Mouse (Mus musculus) lung, embryonic 16.5 days (tissue): ENCODE results near the gene Osbpl5. TPM values are rescaled to one million over a fixed set of nuclear protein-coding genes. Genes with fewer than 3 reads are reported as not detected.

ENCODE experiments used
- ATAC-seq: fragments of 200-750 bp; cut with Nextera tagmentation; 2 replicates; pipeline ENCODE4 v1.8.0; 2017; ENCODE audit warnings: low read depth, mild to moderate bottlenecking, moderate library complexity
- H3K27ac ChIP-seq: fragments of 300-500 bp; sonication (generic); 2 replicates; pipeline ENCODE4 v1.5.1; 2014; ENCODE audit warnings: mild to moderate bottlenecking, control low read depth, low read length
- H3K27me3 ChIP-seq: fragments of 300-500 bp; sonication (generic); 2 replicates; pipeline ENCODE4 v1.6.1; 2014; ENCODE audit warnings: low read depth, low read length, mixed read lengths; ENCODE audit not compliant: control insufficient read depth, insufficient read depth
- H3K36me3 ChIP-seq: fragments of 300-500 bp; sonication (generic); 2 replicates; pipeline ENCODE4 v1.6.1; 2014; ENCODE audit warnings: low read length; ENCODE audit not compliant: control insufficient read depth, insufficient read depth
- H3K4me1 ChIP-seq: fragments of 300-500 bp; sonication (generic); replicated peaks from 2 replicates; pipeline ENCODE4 v1.6.1; 2014; ENCODE audit warnings: low read length, mixed read lengths; ENCODE audit not compliant: control insufficient read depth, insufficient read depth
- H3K4me2 ChIP-seq: fragments of 300-500 bp; sonication (generic); 2 replicates; pipeline ENCODE4 v1.6.1; 2014; ENCODE audit warnings: low read depth, low read length, control low read depth
- H3K4me3 ChIP-seq: fragments of 300-500 bp; sonication (generic); 2 replicates; pipeline ENCODE4 v1.5.1; 2014; ENCODE audit warnings: mild to moderate bottlenecking, low read length, control low read depth
- H3K9ac ChIP-seq: fragments of 300-500 bp; sonication (generic); 2 replicates; pipeline ENCODE4 v1.6.1; 2014; ENCODE audit warnings: low read length, control low read depth
- H3K9me3 ChIP-seq: fragments of 300-500 bp; sonication (generic); 2 replicates; pipeline ENCODE4 v1.6.1; 2016; ENCODE audit warnings: low read length; ENCODE audit not compliant: control insufficient read depth
- WGBS: fragments of 180-500 bp; shearing (Covaris S2); extraction: QIAGEN DNeasy Blood & Tissue Kit; methylation state at CpG from one replicate; pipeline ENCODE4 v1.1.7; 2014; 5-methylcytosine and 5-hydroxymethylcytosine counted together
- polyA plus RNA-seq: library from polyadenylated mRNA; unstranded; fragments of >200 nt; fragmentation: Nextera tagmentation; extraction: Ambion mirVana; gene quantifications from 2 replicates; pipeline ENCODE4 v1.2.1, GENCODE M21; 2015

The Osbpl5 gene
- polyA plus RNA-seq, 1 experiment from 2014 or later: 45.5 TPM

DNA sequence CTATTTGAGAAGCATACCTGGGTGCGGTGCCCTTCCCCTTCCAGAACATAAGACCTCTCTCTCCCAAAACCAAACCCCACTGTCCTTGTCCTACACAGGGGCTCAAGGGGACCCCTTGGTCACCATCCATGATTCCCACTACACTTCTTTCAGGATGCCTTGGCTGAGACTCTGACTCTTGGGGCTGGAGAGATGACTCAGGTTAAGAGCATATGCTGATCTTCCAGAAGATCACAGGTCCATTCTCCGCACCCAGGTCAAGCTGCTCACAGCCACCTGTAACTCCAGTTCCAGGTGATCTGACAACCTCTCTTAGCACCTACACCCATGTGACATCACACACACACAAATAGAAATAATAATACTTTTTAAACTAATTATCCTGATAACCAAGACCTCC is 16.1 kb downstream of the Osbpl5 start:
- peak; percentile 6; the same call in 1 of the 2 replicates for ATAC-seq
- H3K4me3 ChIP-seq: peak overlapping the region; percentile 77
- peak overlapping the region; percentile 87 for H3K4me2 ChIP-seq
- H3K9ac ChIP-seq: peak overlapping the region; percentile 93
- 24% methylated on average over 2 of the region's 2 CpGs for WGBS
- no peaks in the 10 kb centered on the region for H3K9me3 ChIP-seq
- no peaks in the 10 kb centered on the region for H3K27me3 ChIP-seq
- H3K4me1 ChIP-seq: peaks cover 27% of the 10 kb centered on the region
- no peak overlapping the region; the same call in 1 of the 2 replicates for H3K27ac ChIP-seq
- no peaks in the 10 kb centered on the region for H3K36me3 ChIP-seq

DNA sequence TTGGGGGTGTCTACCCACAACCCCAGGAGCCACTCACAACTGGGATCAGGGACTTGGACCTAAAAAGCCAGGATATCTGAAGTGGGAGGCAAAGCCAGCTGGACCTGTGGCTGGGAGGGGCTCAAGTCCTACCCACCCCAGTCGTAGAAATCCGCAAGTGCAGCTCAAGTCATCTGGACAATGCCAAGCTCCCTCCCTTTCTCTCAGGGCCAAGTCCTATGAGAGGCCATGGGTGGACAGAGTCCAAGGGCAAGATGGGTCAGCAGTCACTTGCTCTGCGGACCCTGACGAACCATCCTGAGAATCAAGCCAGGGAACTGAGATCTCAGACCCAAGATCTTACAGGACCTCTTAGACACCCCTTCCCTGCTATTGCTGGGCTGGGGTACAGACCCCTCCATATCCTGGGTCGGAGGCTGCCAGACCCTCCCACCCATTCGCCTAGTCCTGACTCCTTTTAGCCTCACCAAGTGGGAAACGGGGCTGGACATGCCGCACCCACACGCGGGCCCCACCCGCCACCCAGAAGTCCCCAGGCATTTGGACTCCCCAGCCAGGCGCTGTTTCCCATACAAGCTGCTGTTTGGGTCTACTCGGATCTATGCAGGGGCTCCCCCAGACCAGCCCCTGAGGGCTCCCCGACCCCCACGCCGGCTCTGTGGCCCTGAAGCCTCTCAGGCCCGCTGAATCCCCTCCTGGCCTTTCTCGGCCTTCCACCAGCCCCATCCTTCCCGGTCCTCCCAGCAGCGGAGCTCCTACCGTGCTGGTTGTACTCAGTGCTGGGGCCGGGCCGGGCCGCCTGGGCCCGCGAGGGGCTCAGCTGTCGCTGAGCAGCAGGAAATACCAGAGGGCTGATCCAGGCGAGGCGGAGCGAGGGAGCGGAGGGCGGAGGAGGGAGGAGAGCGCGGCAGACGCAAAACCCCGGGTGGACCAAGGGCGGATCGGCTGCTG is 17.0 kb downstream of the Osbpl5 start:
- Histone ChIP-seq H3K9ac (peak overlapping the region; percentile 93), H3K4me1 (peaks cover 27% of the 10 kb centered on the region), H3K27ac (peak overlapping the region; percentile 95), H3K36me3 (no peaks in the 10 kb centered on the region), H3K9me3 (no peaks in the 10 kb centered on the region), H3K4me2 (peak overlapping the region; percentile 87), H3K4me3 (peak overlapping the region; percentile 77), H3K27me3 (no peaks in the 10 kb centered on the region)
- 2% methylated on average over 38 of the region's 38 CpGs for WGBS
- peak; percentile 96 for ATAC-seq

GRCm38 (mm10) chr7:143738601-143739006 is 18.2 kb downstream of the Osbpl5 start:
- peak; percentile 21 for ATAC-seq
- 10% methylated on average over 5 of the region's 5 CpGs for WGBS

GRCm38 (mm10) chr7:143738194-143738593 is 18.6 kb downstream of the Osbpl5 start:
- peak overlapping the region; percentile 87 for H3K4me2 ChIP-seq
- H3K4me1 ChIP-seq: peaks cover 27% of the 10 kb centered on the region
- H3K27me3 ChIP-seq: no peaks in the 10 kb centered on the region
- H3K9me3 ChIP-seq: no peaks in the 10 kb centered on the region
- H3K36me3 ChIP-seq: no peaks in the 10 kb centered on the region
- H3K9ac ChIP-seq: peak overlapping the region; percentile 93
- H3K4me3 ChIP-seq: peak overlapping the region; percentile 77
- H3K27ac ChIP-seq: peak overlapping the region; percentile 95
- ATAC-seq: no peak; the same call in 1 of the 2 replicates
- 49% methylated on average over 6 of the region's 6 CpGs for WGBS

More at GRCm38 (mm10) chr7:143738601-143739006, 18.2 kb downstream of the Osbpl5 start:
- Histone ChIP-seq H3K27ac (peak overlapping the region; percentile 95), H3K4me1 (peaks cover 27% of the 10 kb centered on the region), H3K4me2 (peak overlapping the region; percentile 87), H3K27me3 (no peaks in the 10 kb centered on the region), H3K9me3 (no peaks in the 10 kb centered on the region), H3K36me3 (no peaks in the 10 kb centered on the region), H3K4me3 (peak overlapping the region; percentile 77), H3K9ac (peak overlapping the region; percentile 93)

DNA sequence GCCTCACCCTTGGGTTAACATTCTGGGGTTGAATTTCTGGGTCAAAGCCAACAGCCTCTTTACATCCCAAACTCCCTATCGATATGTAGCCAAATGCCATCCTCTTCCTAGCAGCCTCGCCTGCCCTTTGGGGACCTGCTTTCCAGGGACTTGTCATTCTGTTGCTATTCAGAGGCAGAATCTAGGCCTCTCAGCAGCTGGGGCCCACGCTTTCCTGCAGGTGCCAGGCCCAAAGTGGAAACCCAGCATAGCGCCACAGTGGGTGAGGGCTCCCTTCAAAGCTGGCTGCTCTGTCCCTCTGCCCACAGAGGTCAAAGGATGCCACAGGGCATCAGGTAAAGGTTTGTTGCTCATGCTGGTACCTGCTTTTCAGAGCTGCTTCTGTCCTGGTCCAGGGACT is 23.0 kb downstream of the Osbpl5 start:
- no peak for ATAC-seq
- no peaks in the 10 kb centered on the region for H3K36me3 ChIP-seq
- H3K9ac ChIP-seq: no peak overlapping the region
- H3K4me1 ChIP-seq: peaks cover 22% of the 10 kb centered on the region
- 85% methylated on average over 4 of the region's 4 CpGs for WGBS
- no peaks in the 10 kb centered on the region for H3K27me3 ChIP-seq
- no peak overlapping the region for H3K4me3 ChIP-seq
- H3K27ac ChIP-seq: no peak overlapping the region
- H3K9me3 ChIP-seq: no peaks in the 10 kb centered on the region
- no peak overlapping the region for H3K4me2 ChIP-seq

DNA sequence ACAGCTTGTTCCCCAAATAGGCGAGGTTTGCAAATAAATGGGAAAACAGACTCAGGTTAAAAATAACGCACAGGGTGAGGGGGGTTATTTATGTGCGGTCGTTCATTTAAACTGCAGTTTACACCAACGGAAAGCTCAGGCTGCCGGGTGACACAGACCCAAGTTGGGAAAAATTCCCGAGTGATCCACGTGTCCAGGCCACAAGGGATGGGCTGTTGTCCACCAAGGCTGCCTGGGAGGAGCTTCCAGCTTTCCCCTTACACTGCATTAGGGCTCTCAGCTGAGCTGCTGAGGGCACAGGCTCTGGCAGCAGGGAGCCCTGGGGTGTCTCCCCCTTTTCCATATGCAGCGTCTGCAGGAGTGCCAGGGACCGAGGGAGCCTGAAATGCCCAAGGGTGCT is 26.9 kb downstream of the Osbpl5 start:
- no peak overlapping the region for H3K27ac ChIP-seq
- no peak overlapping the region for H3K4me3 ChIP-seq
- peaks cover 10% of the 10 kb centered on the region for H3K4me1 ChIP-seq
- no peak overlapping the region for H3K4me2 ChIP-seq
- 64% methylated on average over 10 of the region's 10 CpGs for WGBS
- 0 out of 2 replicates have a peak, but pooled peaks cover 3% of the 10 kb centered on the region for H3K36me3 ChIP-seq
- H3K9me3 ChIP-seq: no peaks in the 10 kb centered on the region
- 0 out of 2 replicates have a peak, but pooled peaks have one; percentile 50 for ATAC-seq
- H3K9ac ChIP-seq: no peak overlapping the region
- H3K27me3 ChIP-seq: no peaks in the 10 kb centered on the region

DNA sequence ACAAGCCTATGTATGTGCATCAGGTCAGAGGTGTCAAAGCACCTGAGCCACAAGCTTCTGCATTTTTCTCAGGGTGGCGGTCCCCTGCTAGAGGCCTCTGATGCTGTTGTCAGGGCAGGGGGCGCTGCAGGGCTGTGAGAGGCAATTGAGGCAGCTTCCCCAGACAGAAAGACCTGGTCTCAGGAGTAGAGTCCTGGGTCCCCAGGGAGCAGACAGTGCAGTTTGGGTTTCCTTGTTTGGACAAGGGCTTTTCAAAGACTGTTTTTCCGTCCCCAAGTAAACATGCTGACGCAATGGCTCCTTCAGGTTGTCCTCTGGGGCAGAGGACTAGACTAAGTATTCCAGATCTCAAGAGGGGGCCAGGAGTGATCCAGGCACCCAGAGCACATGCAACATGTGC is 30.4 kb downstream of the Osbpl5 start:
- ATAC-seq: no peak
- no peaks in the 10 kb centered on the region for H3K9me3 ChIP-seq
- 73% methylated on average over 4 of the region's 4 CpGs for WGBS

GRCm38 (mm10) chr7:143723841-143724240 is 32.9 kb downstream of the Osbpl5 start:
- Histone ChIP-seq H3K9ac (peak overlapping the region; percentile 40), H3K4me2 (peak overlapping the region; percentile 51), H3K27me3 (no peaks in the 10 kb centered on the region), H3K4me1 (peaks cover 17% of the 10 kb centered on the region), H3K9me3 (no peaks in the 10 kb centered on the region), H3K4me3 (peak overlapping the region; percentile 31), H3K27ac (peak overlapping the region; percentile 93), H3K36me3 (0 out of 2 replicates have a peak, but pooled peaks cover 3% of the 10 kb centered on the region)
- ATAC-seq: peak; percentile 96
- 61% methylated on average over 4 of the region's 4 CpGs for WGBS

More for the DNA sequence above, 30.4 kb downstream of the Osbpl5 start:
- peaks cover 20% of the 10 kb centered on the region for H3K4me1 ChIP-seq
- H3K27ac ChIP-seq: no peak overlapping the region
- H3K9ac ChIP-seq: no peak overlapping the region
- H3K27me3 ChIP-seq: no peaks in the 10 kb centered on the region
- no peak overlapping the region for H3K4me3 ChIP-seq
- H3K4me2 ChIP-seq: no peak overlapping the region
- H3K36me3 ChIP-seq: 0 out of 2 replicates have a peak, but pooled peaks cover 3% of the 10 kb centered on the region

GRCm38 (mm10) chr7:143722646-143723045 is 34.1 kb downstream of the Osbpl5 start:
- Histone ChIP-seq H3K4me3 (no peak overlapping the region), H3K4me2 (no peak overlapping the region), H3K9ac (no peak overlapping the region), H3K9me3 (no peaks in the 10 kb centered on the region), H3K27ac (peak overlapping the region; percentile 93; the same call in 1 of the 2 replicates), H3K27me3 (no peaks in the 10 kb centered on the region), H3K4me1 (peaks cover 27% of the 10 kb centered on the region), H3K36me3 (0 out of 2 replicates have a peak, but pooled peaks cover 3% of the 10 kb centered on the region)
- ATAC-seq: no peak
- WGBS: 85% methylated on average over 5 of the region's 5 CpGs
